Mouse (Mus musculus) ES-E14 (cell line): ENCODE data around the gene Jmjd8.

Source experiments
- CHD2 ChIP-seq: IDR thresholded peaks from 2 replicates; pipeline ENCODE4 v1.6.1; 2014; ENCODE audit warnings: mild to moderate bottlenecking, low read depth, low read length, inconsistent platforms
- MAFK ChIP-seq: IDR thresholded peaks from 2 replicates; pipeline ENCODE4 v1.6.1; 2014; ENCODE audit warnings: mild to moderate bottlenecking, low read depth, low read length, inconsistent platforms; ENCODE audit not compliant: insufficient read depth
- ZC3H11A ChIP-seq: IDR thresholded peaks from 2 replicates; pipeline ENCODE4 v1.6.1; 2012; ENCODE audit warnings: low read depth, mild to moderate bottlenecking, inconsistent platforms, low read length, borderline replicate concordance
- ZNF384 ChIP-seq: IDR thresholded peaks from 2 replicates; pipeline ENCODE4 v1.6.1; 2012; ENCODE audit warnings: low read depth, low read length, inconsistent platforms

DNA sequence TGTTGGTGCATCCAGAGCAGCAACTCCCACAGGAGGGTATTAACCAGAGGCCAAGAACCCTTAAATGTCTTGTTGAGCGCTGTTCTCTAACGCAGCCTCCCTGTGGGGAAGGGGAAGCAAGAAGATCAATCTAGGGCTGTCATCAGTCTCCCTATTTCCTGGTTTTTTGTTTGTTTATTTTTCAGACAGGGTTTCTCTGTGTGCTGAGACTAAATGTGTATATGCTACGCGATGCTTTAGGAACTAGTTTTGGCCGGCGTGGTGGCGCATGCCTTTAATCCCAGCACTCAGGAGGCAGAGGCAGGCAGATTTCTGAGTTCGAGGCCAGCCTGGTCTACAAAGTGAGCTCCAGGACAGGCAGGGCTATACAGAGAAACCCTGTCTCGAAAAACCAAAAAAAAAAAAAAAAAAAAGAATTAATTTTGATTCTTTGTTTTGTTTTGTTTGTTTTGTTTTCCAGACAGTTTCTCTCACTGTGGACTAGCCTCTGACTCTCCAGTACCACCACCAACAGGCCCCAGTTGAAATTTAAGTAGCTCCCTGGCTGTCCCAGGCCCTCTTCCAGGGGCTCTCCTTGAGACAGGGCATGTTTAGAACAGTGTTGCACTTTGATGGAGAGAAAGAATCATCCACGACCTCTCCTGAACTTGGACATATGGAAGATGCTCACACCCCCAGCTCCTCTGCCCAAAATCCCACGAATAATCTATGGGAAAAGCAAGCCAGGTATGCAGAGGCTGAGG lies 44.9 kb downstream of the Jmjd8 start:
- TF ChIP-seq ZNF384 (no peak), CHD2 (no peak), ZC3H11A (no peak), MAFK (no peak)
